Mouse (Mus musculus): Measurements from ENCODE around the gene Ckm. TPM values are rescaled to one million over a fixed set of nuclear protein-coding genes. Genes with fewer than 3 reads are reported as not detected.
A peak's percentile ranks its signal among the peaks of the same experiment; 100 is the strongest.

The Ckm gene
- 0.08 and 0.11 TPM in 2 replicates for polyA plus RNA-seq (2012; rRNA removed)

GRCm38 (mm10) chr7:19404476-19404875 is at the start of gene Ckm:
Gene Ckm, plus strand, starts transcription at chr7:19404776.
- Histone ChIP-seq H3K27ac (ENCODE audit: insufficient read depth, low read length) (no peak within 1 kb of the TSS), H3K4me3 (replicated peaks; ENCODE audit: insufficient read depth, low read depth, low read length) (no peak within 1 kb of the TSS), H3K27me3 (ENCODE audit: control insufficient read depth, insufficient read depth, low read length) (no peaks in the 10 kb centered on the region; the same call in 1 of the 2 replicates), H3K4me1 (ENCODE audit: control insufficient read depth, insufficient read depth, low read length) (no peaks in the 10 kb centered on the region; the same call in 1 of the 2 replicates)
- WGBS: 34% methylated on average over 7 of the region's 7 CpGs
- DNase-seq: no peak
- no peak for TF ChIP-seq CTCF (IDR thresholded peaks at IDR 0.05; ENCODE audit: borderline replicate concordance, insufficient read depth, low read depth, low read length)
- TF ChIP-seq POLR2A (IDR thresholded peaks at IDR 0.05; ENCODE audit: borderline replicate concordance, insufficient read depth, low read length): no peak

GRCm38 (mm10) chr7:19354991-19355390 is 49.6 kb upstream of the Ckm start:
- Histone ChIP-seq H3K4me3 (replicated peaks; ENCODE audit: insufficient read depth, low read depth, low read length) (no peak overlapping the region), H3K27me3 (ENCODE audit: control insufficient read depth, insufficient read depth, low read length) (no peaks in the 10 kb centered on the region), H3K27ac (ENCODE audit: insufficient read depth, low read length) (no peak overlapping the region), H3K4me1 (ENCODE audit: control insufficient read depth, insufficient read depth, low read length) (0 out of 2 replicates have a peak, but pooled peaks cover 5% of the 10 kb centered on the region)
- TF ChIP-seq CTCF (IDR thresholded peaks at IDR 0.05; ENCODE audit: borderline replicate concordance, insufficient read depth, low read depth, low read length): no peak
- no peak for TF ChIP-seq POLR2A (IDR thresholded peaks at IDR 0.05; ENCODE audit: borderline replicate concordance, insufficient read depth, low read length)
- DNase-seq: no peak
- WGBS: 80% methylated on average over 5 of the region's 5 CpGs

- Histone ChIP-seq H3K27me3 (ENCODE audit: control insufficient read depth, insufficient read depth, low read length) (no peaks in the 10 kb centered on the region), H3K4me3 (replicated peaks; ENCODE audit: insufficient read depth, low read depth, low read length) (no peak overlapping the region), H3K4me1 (ENCODE audit: control insufficient read depth, insufficient read depth, low read length) (0 out of 2 replicates have a peak, but pooled peaks cover 5% of the 10 kb centered on the region), H3K27ac (ENCODE audit: insufficient read depth, low read length) (no peak overlapping the region)
- 56% methylated on average over 10 of the region's 10 CpGs for WGBS
- no peak for DNase-seq
- TF ChIP-seq POLR2A (IDR thresholded peaks at IDR 0.05; ENCODE audit: borderline replicate concordance, insufficient read depth, low read length) (no peak), CTCF (IDR thresholded peaks at IDR 0.05; ENCODE audit: borderline replicate concordance, insufficient read depth, low read depth, low read length) (no peak)
Observed at GRCm38 (mm10) chr7:19356311-19356710, 48.3 kb upstream of the Ckm start.

GRCm38 (mm10) chr7:19357381-19358375 is 46.9 kb upstream of the Ckm start:
- H3K27ac ChIP-seq (ENCODE audit: insufficient read depth, low read length): no peak overlapping the region
- no peak for DNase-seq
- TF ChIP-seq POLR2A (IDR thresholded peaks at IDR 0.05; ENCODE audit: borderline replicate concordance, insufficient read depth, low read length) (no peak), CTCF (IDR thresholded peaks at IDR 0.05; ENCODE audit: borderline replicate concordance, insufficient read depth, low read depth, low read length) (no peak)
- WGBS: 81% methylated on average over 25 of the region's 25 CpGs
- no peak overlapping the region for H3K4me3 ChIP-seq (replicated peaks; ENCODE audit: insufficient read depth, low read depth, low read length)
- no peaks in the 10 kb centered on the region for H3K27me3 ChIP-seq (ENCODE audit: control insufficient read depth, insufficient read depth, low read length)
- 0 out of 2 replicates have a peak, but pooled peaks cover 5% of the 10 kb centered on the region for H3K4me1 ChIP-seq (ENCODE audit: control insufficient read depth, insufficient read depth, low read length)

GRCm38 (mm10) chr7:19358634-19359033 is 45.9 kb upstream of the Ckm start:
- H3K27me3 ChIP-seq (ENCODE audit: control insufficient read depth, insufficient read depth, low read length): no peaks in the 10 kb centered on the region
- DNase-seq: no peak
- 0 out of 2 replicates have a peak, but pooled peaks cover 5% of the 10 kb centered on the region for H3K4me1 ChIP-seq (ENCODE audit: control insufficient read depth, insufficient read depth, low read length)
- 14% methylated on average over 13 of the region's 13 CpGs for WGBS
- no peak overlapping the region for H3K27ac ChIP-seq (ENCODE audit: insufficient read depth, low read length)
- peak overlapping the region; percentile 96 for H3K4me3 ChIP-seq (replicated peaks; ENCODE audit: insufficient read depth, low read depth, low read length)
- no peak for TF ChIP-seq POLR2A (IDR thresholded peaks at IDR 0.05; ENCODE audit: borderline replicate concordance, insufficient read depth, low read length)
- TF ChIP-seq CTCF (IDR thresholded peaks at IDR 0.05; ENCODE audit: borderline replicate concordance, insufficient read depth, low read depth, low read length): no peak

- WGBS: under 1% methylated on average over 31 of the region's 31 CpGs
- TF ChIP-seq CTCF (IDR thresholded peaks at IDR 0.05; ENCODE audit: borderline replicate concordance, insufficient read depth, low read depth, low read length): no peak
- peak; percentile 92 for TF ChIP-seq POLR2A (IDR thresholded peaks at IDR 0.05; ENCODE audit: borderline replicate concordance, insufficient read depth, low read length)
- Histone ChIP-seq H3K4me3 (replicated peaks; ENCODE audit: insufficient read depth, low read depth, low read length) (peak within 1 kb of the TSS; percentile 96), H3K27ac (ENCODE audit: insufficient read depth, low read length) (peak within 1 kb of the TSS; percentile 53; the same call in 1 of the 2 replicates), H3K27me3 (ENCODE audit: control insufficient read depth, insufficient read depth, low read length) (no peaks in the 10 kb centered on the region), H3K4me1 (ENCODE audit: control insufficient read depth, insufficient read depth, low read length) (0 out of 2 replicates have a peak, but pooled peaks cover 5% of the 10 kb centered on the region)
- DNase-seq: peak; percentile 86 to 90
Observed at GRCm38 (mm10) chr7:19359299-19359891, 45.2 kb upstream of the Ckm start, which contains the start of the genes Cd3eap and Ppp1r13l. Gene Cd3eap, minus strand, starts transcription at chr7:19359483. Gene Ppp1r13l, plus strand, starts transcription at chr7:19359749.

GRCm38 (mm10) chr7:19359892-19360641 is 44.5 kb upstream of the Ckm start:
- Histone ChIP-seq H3K4me1 (ENCODE audit: control insufficient read depth, insufficient read depth, low read length) (0 out of 2 replicates have a peak, but pooled peaks cover 5% of the 10 kb centered on the region), H3K27me3 (ENCODE audit: control insufficient read depth, insufficient read depth, low read length) (no peaks in the 10 kb centered on the region), H3K27ac (ENCODE audit: insufficient read depth, low read length) (peak overlapping the region; percentile 2; the same call in 1 of the 2 replicates), H3K4me3 (replicated peaks; ENCODE audit: insufficient read depth, low read depth, low read length) (peak overlapping the region; percentile 96)
- WGBS: under 1% methylated on average over 45 of the region's 45 CpGs
- TF ChIP-seq POLR2A (IDR thresholded peaks at IDR 0.05; ENCODE audit: borderline replicate concordance, insufficient read depth, low read length) (no peak), CTCF (IDR thresholded peaks at IDR 0.05; ENCODE audit: borderline replicate concordance, insufficient read depth, low read depth, low read length) (no peak)
- peak; percentile 75 to 78 for DNase-seq

Measured in cerebellum, adult 2 months (tissue).